In the genomic region with DNA sequence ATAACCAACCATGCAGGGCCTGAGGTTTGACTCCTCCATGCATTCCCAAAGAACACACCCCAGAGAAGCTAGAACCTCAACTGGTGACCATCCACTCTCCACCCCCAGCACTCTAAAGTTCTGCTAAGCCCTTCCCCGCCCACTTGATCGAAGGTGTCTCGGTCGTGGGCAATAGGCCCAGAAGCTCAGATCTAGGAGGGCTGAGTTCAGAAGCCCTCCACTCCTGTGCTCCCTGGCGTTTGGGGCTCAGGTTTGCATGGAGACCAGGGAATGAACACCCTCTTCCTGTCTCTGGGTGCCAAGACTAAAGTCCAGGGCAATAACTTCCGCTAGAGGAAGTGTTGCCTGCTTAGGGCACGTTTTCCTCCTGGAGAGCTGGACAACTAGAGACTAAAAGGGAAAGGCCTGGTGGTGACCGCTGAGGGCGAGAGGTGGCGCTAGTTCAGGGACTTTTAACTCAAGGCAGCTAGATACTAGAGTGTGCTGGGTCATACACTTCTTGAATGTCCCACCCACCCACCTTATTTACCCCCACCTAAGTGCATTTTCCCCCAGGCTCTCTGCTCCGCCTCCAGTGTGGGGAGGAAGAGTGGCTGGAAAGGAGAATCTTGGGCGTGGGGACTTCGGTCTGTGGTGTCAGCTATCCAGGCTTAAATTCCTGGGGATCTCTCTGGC, we compare ENCODE assay signal across 9 mouse cellular contexts. TPM values are rescaled to one million over a fixed set of nuclear protein-coding genes. Genes with fewer than 3 reads are reported as not detected.
DNase-seq lines count a peak whose midpoint lies in the region; ATAC-seq and TF ChIP-seq lines count a peak whose summit lies in the region.
"Had no signal": no experiment of that assay in that cellular context is flagged by ENCODE, and none has a peak within 500 bp of the region (broad histone marks: within the 10 kb centered on the region; RNA-seq: fewer than 3 reads in every experiment).

No protein-coding gene starts in this region.

- no peak for DNase-seq in kidney, adult 2 months
- no peak for DNase-seq in kidney, adult 11 months
- DNase-seq in cerebellum, postnatal 10 days, result peak; percentile 89
- DNase-seq in liver, embryonic 14.5 days (ENCODE audit: low read depth in 3 of 3, low spot score in 3 of 3), result no peak
- DNase-seq in T-cell, adult 2 months (ENCODE audit: low spot score), result no peak

- no peaks in the 10 kb centered on the region for H3K4me1 ChIP-seq in kidney, adult 2 months (ENCODE audit: control insufficient read depth, insufficient read depth, low read length)
- peaks cover 15% of the 10 kb centered on the region for H3K4me1 ChIP-seq in heart, embryonic 16.5 days (ENCODE audit: control insufficient read depth, insufficient read depth, low read length)
- H3K4me1 ChIP-seq in liver, embryonic 14.5 days (replicated peaks; ENCODE audit: control insufficient read depth in 2 of 2, insufficient read depth in 2 of 2, low read length in 1 of 2), result 0 out of 4 replicates have a peak, but pooled peaks cover 0 to 2% of the 10 kb centered on the region in 2 experiments
- no peaks in the 10 kb centered on the region for H3K4me1 ChIP-seq in stomach, embryonic 14.5 days (ENCODE audit: control insufficient read depth, insufficient read depth, low read length)

- ATAC-seq in heart, embryonic 16.5 days (replicated peaks; ENCODE audit: extremely low read depth, insufficient read depth, low FRiP score), result no peak
- no peak for ATAC-seq in liver, embryonic 14.5 days (ENCODE audit: insufficient read depth)
- ATAC-seq in stomach, embryonic 14.5 days (ENCODE audit: insufficient number of reproducible peaks, insufficient read depth, low FRiP score, low read depth), result peak; percentile 51; the same call in 1 of the 2 replicates
- no peak for ATAC-seq in erythroblast, adult 5-6 weeks (replicated peaks; ENCODE audit: low FRiP score, poor library complexity, severe bottlenecking)

- no peak overlapping the region for H3K27ac ChIP-seq in kidney, adult 2 months (ENCODE audit: insufficient read depth, low read depth, low read length)
- no peak overlapping the region for H3K27ac ChIP-seq in heart, embryonic 16.5 days (ENCODE audit: low read length)
- no peak overlapping the region for H3K27ac ChIP-seq in liver, embryonic 14.5 days
- no peak overlapping the region for H3K27ac ChIP-seq in stomach, embryonic 14.5 days (ENCODE audit: low read length)

- no peak for TF ChIP-seq POLR2A in kidney, adult 2 months (IDR thresholded peaks at IDR 0.05; ENCODE audit: low read depth, low read length)

- no peak overlapping the region for H3K4me3 ChIP-seq in kidney, adult 2 months (ENCODE audit: insufficient read depth, low read depth, low read length)
- peak overlapping the region; percentile 41 for H3K4me3 ChIP-seq in heart, embryonic 16.5 days (ENCODE audit: low read length)
- no peak overlapping the region for H3K4me3 ChIP-seq in liver, embryonic 14.5 days (ENCODE audit: insufficient read depth in 1 of 2, low read depth in 2 of 2, low read length in 2 of 2)
- H3K4me3 ChIP-seq in stomach, embryonic 14.5 days (ENCODE audit: low read depth, low read length), result no peak overlapping the region

- H3K27me3 ChIP-seq in kidney, adult 2 months (replicated peaks; ENCODE audit: control insufficient read depth, insufficient read depth, low read length), result peaks cover 13% of the 10 kb centered on the region
- peaks cover 90% of the 10 kb centered on the region for H3K27me3 ChIP-seq in heart, embryonic 16.5 days (ENCODE audit: control insufficient read depth, insufficient read depth, low read length)
- peaks cover 97% of the 10 kb centered on the region for H3K27me3 ChIP-seq in liver, embryonic 14.5 days (ENCODE audit: control insufficient read depth, insufficient read depth, low read length)
- H3K27me3 ChIP-seq in stomach, embryonic 14.5 days (ENCODE audit: control insufficient read depth, insufficient read depth, low read length), result peaks cover 64% of the 10 kb centered on the region

- no peaks in the 10 kb centered on the region for H3K9me3 ChIP-seq in heart, embryonic 16.5 days (replicated peaks; ENCODE audit: control insufficient read depth, low read length)
- H3K9me3 ChIP-seq in liver, embryonic 14.5 days (ENCODE audit: control insufficient read depth, low read length), result no peaks in the 10 kb centered on the region
- no peaks in the 10 kb centered on the region for H3K9me3 ChIP-seq in stomach, embryonic 14.5 days (ENCODE audit: control insufficient read depth, low read depth, low read length)

- H3K9ac ChIP-seq in heart, embryonic 16.5 days (ENCODE audit: low read length), result no peak overlapping the region
- H3K9ac ChIP-seq in liver, embryonic 14.5 days (replicated peaks), result no peak overlapping the region
- no peak overlapping the region for H3K9ac ChIP-seq in stomach, embryonic 14.5 days (replicated peaks; ENCODE audit: low read depth, low read length)

- 6% methylated on average over 13 of the region's 13 CpGs for WGBS in kidney, adult 2 months
- WGBS in heart, embryonic 16.5 days, result 2% methylated on average over 13 of the region's 13 CpGs
- WGBS in liver, embryonic 14.5 days (ENCODE audit: insufficient replicate concordance), result 3% methylated on average over 13 of the region's 13 CpGs
- under 1% methylated on average over 13 of the region's 13 CpGs for WGBS in stomach, embryonic 14.5 days

- no peak for TF ChIP-seq EP300 in liver, embryonic 14.5 days (IDR thresholded peaks at IDR 0.05; ENCODE audit: low read depth)

- no peaks in the 10 kb centered on the region for H3K36me3 ChIP-seq in kidney, adult 2 months (ENCODE audit: control insufficient read depth, insufficient read depth, low read length)
- no peaks in the 10 kb centered on the region for H3K36me3 ChIP-seq in heart, embryonic 16.5 days (ENCODE audit: control insufficient read depth, insufficient read depth)
- no peaks in the 10 kb centered on the region for H3K36me3 ChIP-seq in liver, embryonic 14.5 days (replicated peaks; ENCODE audit: control insufficient read depth, insufficient read depth, low read depth)
- no peaks in the 10 kb centered on the region for H3K36me3 ChIP-seq in stomach, embryonic 14.5 days (ENCODE audit: control insufficient read depth, insufficient read depth, low read length)

- peak; percentile 39; the same call in 1 of the 2 replicates for TF ChIP-seq CTCF in kidney, adult 2 months (conservative IDR thresholded peaks at IDR 0.05; ENCODE audit: insufficient read depth, insufficient read length, low read depth, low read length)
- peak; percentile 42 for TF ChIP-seq CTCF in liver, embryonic 14.5 days (IDR thresholded peaks at IDR 0.05; ENCODE audit: low read depth)

- H3K4me2 ChIP-seq in heart, embryonic 16.5 days (ENCODE audit: low read depth, low read length), result peak overlapping the region; percentile 60
- peak overlapping the region; percentile 6; the same call in 1 of the 2 replicates for H3K4me2 ChIP-seq in liver, embryonic 14.5 days (ENCODE audit: low read depth)
- H3K4me2 ChIP-seq in stomach, embryonic 14.5 days (replicated peaks; ENCODE audit: low read depth, low read length), result no peak overlapping the region

RNA-seq across cellular contexts. Expression of a gene that starts 18.8 kb away (rescaled TPM):
- polyA plus RNA-seq in kidney, adult 2 months (2012; rRNA removed), result not detected in 2 replicates
- polyA plus RNA-seq in heart, embryonic 16.5 days (2015; fragmentation: Nextera tagmentation; extraction: Ambion mirVana), result not detected in 2 replicates
- 0.06 and 0.11 TPM in 2 replicates for polyA plus RNA-seq in liver, embryonic 14.5 days (2012; rRNA removed)
- polyA plus RNA-seq in liver, embryonic 14.5 days (2014; fragmentation: Nextera tagmentation; extraction: Ambion mirVana), result 0.08 TPM in 1 of 2 replicates, not detected in the other
- 0.69 and 0.91 TPM in 2 replicates for polyA plus RNA-seq in stomach, embryonic 14.5 days (2014; fragmentation: Nextera tagmentation; extraction: Ambion mirVana)
- 1.3 TPM in 1 of 2 replicates, not detected in the other for total RNA-seq in erythroblast, adult 5-6 weeks (2015; ENCODE audit: low replicate concordance)
- total RNA-seq in erythroblast, adult 5-6 weeks (2017; ENCODE audit: low replicate concordance), result not detected in 2 replicates
- total RNA-seq: hematopoietic stem cell, adult 5-6 weeks had no signal

Comparison
In these comparisons a context has a peak if more than half of its experiments do, and no peak if none do; other contexts are left out.
1. DNase-seq: peak in cerebellum, postnatal 10 days (2 of 2); none in kidney, adult 2 months (single experiment), kidney, adult 11 months (single experiment), liver, embryonic 14.5 days (0 of 3) and T-cell, adult 2 months (single experiment).